Mouse (Mus musculus) left cerebral cortex, postnatal 10 days (tissue): ENCODE results near the gene Adgrg5. TPM values are rescaled to one million over a fixed set of nuclear protein-coding genes. Genes with fewer than 3 reads are reported as not detected.
A peak's percentile ranks its signal among the peaks of the same experiment; 100 is the strongest.

ENCODE experiments used
- DNase-seq, 2 experiments: peaks; one replicate each; pipeline ENCODE4 v3.0.0; 2021 to 2022; ENCODE audit warnings: low spot score in 2 of 2, mixed read lengths in 1 of 2; ENCODE audit errors: extremely low spot score in 1 of 2
- intact Hi-C: fragments of 180-260 bp; cut with DNase I; formaldehyde crosslinking; loops from one replicate; pipeline ENCODE4 v1.15.1; 2025
- total RNA-seq, 2 experiments: library from RNA; stranded (reverse); gene quantifications; 2 replicates each; pipeline ENCODE4 v1.2.3; 2021

The Adgrg5 gene
- total RNA-seq = not detected

DNA sequence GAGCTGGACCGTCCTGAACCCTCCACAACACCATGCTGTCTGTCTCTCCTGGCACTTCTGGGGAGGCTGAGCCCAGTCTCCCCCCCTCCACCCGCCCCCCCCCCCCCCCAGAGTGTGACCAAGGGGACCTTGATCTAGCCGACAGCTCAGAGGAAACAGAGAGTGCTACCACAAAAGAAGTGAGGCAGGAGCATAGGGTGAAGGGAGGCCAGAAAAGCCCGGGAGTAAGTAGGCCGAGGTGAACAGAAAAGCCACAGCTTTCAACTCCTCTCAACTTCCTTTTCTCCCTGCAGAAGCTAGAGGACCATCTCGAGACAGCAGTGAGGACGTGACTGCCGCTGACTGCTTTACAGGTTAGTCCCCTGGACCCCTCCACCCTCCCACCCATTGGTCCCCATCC is at the start of gene Adgrg5:
Gene Adgrg5, plus strand, starts transcription at position 290 of the 400 bp plus-strand sequence.
- no peak for DNase-seq
- intact Hi-C loops = no loop called here

GRCm38 (mm10) chr8:94874358-94874757 is 49.1 kb upstream of the Adgrg5 start:
- peak in 1 of 2 experiments; percentile 77 for DNase-seq
- intact Hi-C loops = loop anchor here (5.0 kb wide), 1 partner anchor 33 kb away; no protein-coding TSS in a partner anchor

DNA sequence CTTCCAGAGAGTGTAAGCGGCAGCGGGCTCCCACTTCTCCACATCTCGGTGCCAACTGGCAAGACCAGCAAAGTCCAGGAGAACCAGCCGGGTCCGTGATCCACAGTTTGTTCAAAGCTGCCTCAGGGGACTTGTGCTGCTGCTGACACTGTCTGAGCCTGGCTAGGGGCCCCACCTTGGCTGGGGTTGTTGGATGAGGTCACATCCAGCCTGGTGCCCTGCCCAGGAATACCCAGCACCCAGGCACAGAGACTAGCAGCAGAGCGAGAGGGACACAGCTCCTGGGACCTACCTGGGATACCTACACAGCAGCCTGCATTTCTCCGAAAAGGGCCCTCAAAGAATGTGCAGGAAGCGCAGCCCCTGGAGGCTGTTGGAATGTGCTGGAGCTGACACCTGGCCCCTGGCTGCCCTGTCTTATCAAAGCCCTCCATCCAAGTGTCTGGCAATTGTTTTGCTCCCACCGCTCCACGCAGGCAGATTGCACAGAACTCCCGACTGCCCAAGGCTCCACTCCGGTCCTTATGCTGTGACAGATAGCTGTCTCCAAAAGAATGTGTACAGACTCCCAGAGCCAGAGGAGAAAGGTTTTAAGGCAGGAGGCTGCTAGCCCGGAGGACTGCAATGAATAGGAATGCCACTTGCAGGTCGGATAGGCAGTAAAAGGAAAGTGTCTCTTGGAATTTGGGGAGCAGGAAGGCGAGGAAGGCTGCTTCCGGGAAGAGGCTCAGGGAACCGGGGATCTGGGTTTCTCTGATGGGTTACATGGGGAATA is 48.2 kb upstream of the Adgrg5 start:
- intact Hi-C loops = no loop called here
- DNase-seq = peak in 1 of 2 experiments; percentile 40

DNA sequence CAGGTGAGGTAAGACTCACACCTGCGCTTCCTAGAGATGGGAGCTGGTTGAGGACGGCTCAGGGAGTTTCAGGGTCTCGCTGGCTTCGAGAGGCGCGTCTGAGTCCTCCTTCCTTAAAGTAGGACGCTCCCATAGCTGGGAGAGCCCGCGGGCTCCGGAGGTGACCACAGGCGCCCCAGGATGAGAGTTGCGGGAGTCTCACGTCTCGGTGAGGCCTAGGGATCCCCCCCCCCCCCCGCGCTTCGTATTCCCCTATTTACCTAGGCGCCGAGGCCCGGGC is 47.7 kb upstream of the Adgrg5 start:
- intact Hi-C loops = no loop called here
- no peak for DNase-seq

GRCm38 (mm10) chr8:94876197-94876730 is 47.2 kb upstream of the Adgrg5 start, which contains the start of gene Dok4:
Gene Dok4 (minus strand): TSS chr8:94876330.
- intact Hi-C loops = no loop called here
- peak in 1 of 2 experiments; percentile 84 for DNase-seq

DNA sequence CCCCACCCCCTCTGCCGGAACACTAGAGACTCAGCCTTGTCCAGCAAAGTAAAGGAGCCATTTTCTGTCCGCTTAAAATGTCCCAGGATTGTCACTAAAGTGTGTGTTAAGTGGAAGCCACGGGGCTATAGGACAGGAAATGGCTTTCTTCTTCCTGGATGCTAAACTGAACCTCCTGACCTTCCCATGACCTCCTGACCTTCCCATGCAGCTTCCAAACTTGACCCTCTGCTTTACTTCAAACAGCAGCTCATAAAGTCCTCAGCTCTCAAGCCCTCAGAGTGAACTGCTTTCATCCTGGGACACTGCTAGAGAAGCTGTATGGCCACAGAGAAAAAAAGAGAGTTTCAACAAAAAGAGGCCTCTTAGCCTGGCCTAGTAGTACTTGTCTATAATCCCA is 46.7 kb upstream of the Adgrg5 start:
- intact Hi-C loops = no loop called here
- DNase-seq = no peak

- intact Hi-C loops = no loop called here
- DNase-seq = peak in 1 of 2 experiments; percentile 6
Observed at GRCm38 (mm10) chr8:94880742-94881141, 42.8 kb upstream of the Adgrg5 start.

GRCm38 (mm10) chr8:94888383-94889036 is 35.0 kb upstream of the Adgrg5 start:
- intact Hi-C loops = no loop called here
- DNase-seq = peak in 1 of 2 experiments; percentile 19

GRCm38 (mm10) chr8:94892917-94893316 is 30.6 kb upstream of the Adgrg5 start:
- intact Hi-C loops = no loop called here

DNA sequence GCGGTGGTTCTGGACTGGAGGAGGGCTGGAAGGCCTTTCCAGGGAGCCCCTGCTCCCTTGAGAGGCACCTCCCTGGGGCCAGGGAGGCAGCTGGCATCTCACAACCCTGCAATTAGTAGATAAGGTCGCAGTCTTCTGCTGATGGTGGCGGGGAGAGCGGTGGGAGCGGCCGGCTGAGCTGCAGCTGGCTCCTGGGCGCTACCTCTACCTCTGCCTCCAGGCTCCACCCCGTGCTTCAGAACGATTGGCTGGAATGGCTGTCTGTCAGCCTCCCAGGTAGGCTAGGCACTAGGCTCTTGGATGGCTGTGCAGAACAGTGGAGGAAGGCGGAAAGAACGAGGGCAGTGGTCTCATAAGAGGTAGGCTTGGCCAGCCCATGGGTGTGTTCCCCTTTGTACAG is 24.2 kb upstream of the Adgrg5 start:
- intact Hi-C loops = no loop called here
- DNase-seq = peak in 1 of 2 experiments; percentile 20

More at GRCm38 (mm10) chr8:94892917-94893316, 30.6 kb upstream of the Adgrg5 start:
- peak in 1 of 2 experiments; percentile 54 for DNase-seq

GRCm38 (mm10) chr8:94900617-94901016 is 22.9 kb upstream of the Adgrg5 start:
- intact Hi-C loops = no loop called here

DNA sequence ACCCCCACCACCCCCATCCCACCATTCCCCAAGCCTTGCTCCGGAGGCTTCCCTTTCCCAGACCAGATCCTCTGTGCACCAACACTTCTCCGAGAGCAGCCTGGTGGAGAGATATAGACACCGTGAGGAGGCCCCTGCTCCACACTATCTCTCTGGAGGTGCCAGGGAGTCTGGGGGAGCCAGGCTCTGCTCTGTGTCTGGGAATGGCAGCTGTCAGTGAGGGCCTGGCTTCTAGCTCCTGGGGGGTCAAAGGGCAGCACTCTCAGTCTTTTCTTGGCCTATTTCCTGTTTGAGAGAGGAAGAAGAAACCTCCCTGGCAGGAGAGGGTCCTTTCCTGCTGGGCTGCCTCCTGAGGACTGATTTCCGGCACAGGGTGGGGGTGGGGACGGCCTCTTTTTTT is 22.5 kb upstream of the Adgrg5 start:
- intact Hi-C loops = no loop called here
- peak in 1 of 2 experiments; percentile 54 for DNase-seq

More at GRCm38 (mm10) chr8:94900617-94901016, 22.9 kb upstream of the Adgrg5 start:
- DNase-seq = peak in 1 of 2 experiments; percentile 6

DNA sequence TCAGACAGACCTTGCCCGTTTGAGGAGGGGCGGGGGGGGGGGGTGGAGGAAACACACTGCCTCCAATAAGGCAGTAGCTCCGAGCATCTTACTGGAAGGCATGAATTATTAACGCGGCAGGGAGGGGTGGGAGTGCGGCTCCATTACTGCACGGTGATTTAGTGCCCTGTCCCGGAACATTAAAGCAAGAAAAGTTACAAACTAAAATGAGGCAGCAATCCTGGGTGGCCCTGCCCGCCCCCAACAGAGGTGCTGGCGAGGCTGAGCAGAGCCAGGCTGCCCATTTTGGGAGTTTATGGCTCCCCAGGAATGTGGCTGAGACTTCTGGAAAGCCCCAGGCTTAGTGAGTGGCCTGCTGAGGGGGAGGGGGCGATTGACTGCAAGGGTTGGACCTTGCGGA is 19.8 kb upstream of the Adgrg5 start:
- DNase-seq = peak in 1 of 2 experiments; percentile 18
- intact Hi-C loops = no loop called here

GRCm38 (mm10) chr8:94904450-94905175 is 18.9 kb upstream of the Adgrg5 start:
- peak; percentile 58 to 94 for DNase-seq
- intact Hi-C loops = loop anchor here (5.0 kb wide), 1 partner anchor 32 kb away; no protein-coding TSS in a partner anchor

- intact Hi-C loops = loop anchor here (5.0 kb wide), 1 partner anchor 35 kb away; no protein-coding TSS in a partner anchor
- DNase-seq = peak in 1 of 2 experiments; percentile 60
Observed at GRCm38 (mm10) chr8:94907591-94908300, 15.7 kb upstream of the Adgrg5 start.

- intact Hi-C loops = loop anchor here (5.0 kb wide), 1 partner anchor 37 kb away; no protein-coding TSS in a partner anchor
- DNase-seq = peak; percentile 9 to 85
Observed at GRCm38 (mm10) chr8:94908847-94909246, 14.6 kb upstream of the Adgrg5 start.

DNA sequence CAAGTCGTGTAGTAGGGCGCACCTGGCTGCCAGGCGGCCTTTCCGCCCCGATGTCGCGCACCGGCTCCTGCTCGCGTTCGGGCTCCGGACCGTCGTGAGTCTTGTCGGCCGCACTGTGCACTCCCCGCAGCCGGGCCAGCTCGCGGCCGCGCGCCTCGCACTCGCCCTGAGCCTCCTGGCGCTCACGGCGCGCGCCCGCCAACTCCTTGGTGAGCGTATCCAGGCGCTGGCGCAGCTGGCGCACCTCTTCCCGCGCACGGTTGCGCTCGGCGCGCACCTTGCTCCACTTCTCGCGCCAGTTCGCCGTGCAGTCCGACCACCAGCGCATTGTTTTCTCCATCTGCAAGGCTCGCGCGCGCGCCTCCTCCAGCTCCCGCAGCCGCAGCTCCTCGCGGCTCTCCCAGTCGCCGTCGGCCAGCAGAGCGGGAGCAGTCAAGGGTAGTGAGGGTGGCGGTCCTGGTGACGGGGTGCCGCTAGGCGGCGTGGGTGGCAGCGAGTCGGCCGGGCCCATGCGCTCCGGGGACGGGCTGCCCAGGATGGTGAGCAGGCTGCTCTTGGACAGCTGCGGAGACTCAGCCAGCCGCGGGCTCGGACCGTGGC is 10.3 kb upstream of the Adgrg5 start:
- DNase-seq = peak; percentile 15 to 65
- intact Hi-C loops = no loop called here

DNA sequence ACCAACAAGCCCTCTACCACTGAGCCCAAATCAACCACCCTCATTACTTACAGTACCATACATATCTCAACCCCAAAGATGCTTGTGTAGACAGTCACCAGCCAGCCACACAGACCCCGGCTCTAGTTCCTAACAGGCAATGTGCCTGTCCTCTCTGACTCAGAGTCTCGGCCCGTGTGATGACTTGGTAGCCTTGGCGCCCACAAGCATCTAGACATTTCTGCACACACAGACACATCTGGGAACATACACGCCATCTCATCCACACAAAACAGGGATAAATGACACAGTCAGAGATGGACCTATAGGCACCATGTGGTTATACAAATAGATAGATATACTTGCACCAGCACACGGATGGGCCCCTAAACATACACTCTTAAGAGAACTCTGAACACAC is 9.2 kb upstream of the Adgrg5 start:
- intact Hi-C loops = no loop called here
- no peak for DNase-seq
